Mouse (Mus musculus) forebrain, embryonic 14.5 days (tissue): Measurements from ENCODE around the gene Pum2. TPM values are rescaled to one million over a fixed set of nuclear protein-coding genes. Genes with fewer than 3 reads are reported as not detected.
"Not testable (repeated sequence)": the region's sequence is repeated elsewhere in the genome, so short reads cannot be mapped to it uniquely, and the experiment has no call there.

Experiments used
- ATAC-seq: fragments of 200-750 bp; cut with Nextera tagmentation; 2 replicates; pipeline ENCODE4 v1.8.0; 2017; ENCODE audit warnings: mild to moderate bottlenecking, moderate library complexity
- DNase-seq: peaks from one replicate; pipeline ENCODE4 v3.0.0-alpha.2; 2015; ENCODE audit warnings: low spot score
- H3K27ac ChIP-seq: fragments of 300-500 bp; sonication (generic); 2 replicates; pipeline ENCODE4 v1.5.1; 2014; ENCODE audit warnings: low read depth, mild to moderate bottlenecking, control low read depth, low read length, moderate library complexity
- H3K27me3 ChIP-seq: fragments of 300-500 bp; sonication (generic); replicated peaks from 2 replicates; pipeline ENCODE4 v1.6.1; 2014; ENCODE audit warnings: low read length, control low read depth, mixed read lengths; ENCODE audit not compliant: control insufficient read depth, insufficient read depth
- H3K36me3 ChIP-seq: fragments of 300-500 bp; sonication (generic); 2 replicates; pipeline ENCODE4 v1.6.1; 2014; ENCODE audit warnings: low read length, control low read depth; ENCODE audit not compliant: control insufficient read depth, insufficient read depth
- H3K4me1 ChIP-seq: fragments of 300-500 bp; sonication (generic); 2 replicates; pipeline ENCODE4 v1.6.1; 2014; ENCODE audit warnings: antibody characterized with exemption, low read length, control low read depth; ENCODE audit not compliant: control insufficient read depth, insufficient read depth
- H3K4me2 ChIP-seq: fragments of 300-500 bp; sonication (generic); 2 replicates; pipeline ENCODE4 v1.6.1; 2014; ENCODE audit warnings: mild to moderate bottlenecking, control low read depth, low read length
- H3K4me3 ChIP-seq: fragments of 300-500 bp; sonication (generic); 2 replicates; pipeline ENCODE4 v1.5.1; 2014; ENCODE audit warnings: low read depth, low read length, control low read depth
- H3K9ac ChIP-seq: fragments of 300-500 bp; sonication (generic); 2 replicates; pipeline ENCODE4 v1.6.1; 2014; ENCODE audit warnings: mild to moderate bottlenecking, low read length, control low read depth, moderate library complexity
- H3K9me3 ChIP-seq: fragments of 300-500 bp; sonication (generic); replicated peaks from 2 replicates; pipeline ENCODE4 v1.6.1; 2016; ENCODE audit warnings: low read length, control low read depth, mixed read lengths; ENCODE audit not compliant: control insufficient read depth
- WGBS: fragments of 180-500 bp; shearing (Covaris S2); extraction: QIAGEN DNeasy Blood & Tissue Kit; methylation state at CpG from one replicate; pipeline ENCODE4 v1.1.7; 2014; 5-methylcytosine and 5-hydroxymethylcytosine counted together
- polyA plus RNA-seq: library from polyadenylated mRNA; unstranded; fragments of >200 nt; fragmentation: Nextera tagmentation; extraction: Ambion mirVana; gene quantifications from 2 replicates; pipeline ENCODE4 v1.2.1, GENCODE M21; 2014

Gene Pum2
- polyA plus RNA-seq, 1 experiment from 2014 or later: 70.6 TPM

GRCm38 (mm10) chr12:8674891-8675341, 982 bp downstream of the Pum2 start:
- Histone ChIP-seq H3K36me3 (no peaks in the 10 kb centered on the region), H3K4me1 (peaks cover 23% of the 10 kb centered on the region), H3K9ac (peak overlapping the region; percentile 98), H3K27ac (peak overlapping the region; percentile 98), H3K4me2 (peak overlapping the region; percentile 67), H3K9me3 (no peaks in the 10 kb centered on the region), H3K4me3 (peak overlapping the region; percentile 91), H3K27me3 (no peaks in the 10 kb centered on the region)
- no peak for ATAC-seq
- 0% methylated on average over 20 of the region's 20 CpGs for WGBS
- DNase-seq: peak; percentile 22

- peak; percentile 37 for DNase-seq
- H3K4me2 ChIP-seq: peak overlapping the region; percentile 67
- no peaks in the 10 kb centered on the region for H3K27me3 ChIP-seq
- peaks cover 2% of the 10 kb centered on the region; the same call in 1 of the 2 replicates for H3K36me3 ChIP-seq
- peaks cover 23% of the 10 kb centered on the region for H3K4me1 ChIP-seq
- no peaks in the 10 kb centered on the region for H3K9me3 ChIP-seq
- H3K4me3 ChIP-seq: peak overlapping the region; percentile 91
- H3K27ac ChIP-seq: no peak overlapping the region
- ATAC-seq: no peak
- 0% methylated on average over 7 of the region's 7 CpGs for WGBS
- H3K9ac ChIP-seq: peak overlapping the region; percentile 98
Observed at GRCm38 (mm10) chr12:8675361-8675760, 1.4 kb downstream of the Pum2 start.

- Histone ChIP-seq H3K9me3 (no peaks in the 10 kb centered on the region), H3K4me1 (peaks cover 23% of the 10 kb centered on the region), H3K27ac (no peak overlapping the region), H3K27me3 (no peaks in the 10 kb centered on the region), H3K9ac (peak overlapping the region; percentile 35; the same call in 1 of the 2 replicates), H3K4me2 (peak overlapping the region; percentile 67), H3K4me3 (peak overlapping the region; percentile 91), H3K36me3 (peaks cover 4% of the 10 kb centered on the region; the same call in 1 of the 2 replicates)
- 63% methylated on average over 6 of the region's 6 CpGs for WGBS
- DNase-seq: no peak
- ATAC-seq: no peak
Observed at GRCm38 (mm10) chr12:8676341-8676740, 2.4 kb downstream of the Pum2 start.

GRCm38 (mm10) chr12:8677926-8678325, 4.0 kb downstream of the Pum2 start:
- H3K9ac ChIP-seq: no peak overlapping the region
- H3K4me1 ChIP-seq: peaks cover 23% of the 10 kb centered on the region
- ATAC-seq (no peak), DNase-seq (no peak)
- no peaks in the 10 kb centered on the region for H3K9me3 ChIP-seq
- no peaks in the 10 kb centered on the region for H3K27me3 ChIP-seq
- H3K4me3 ChIP-seq: no peak overlapping the region
- H3K36me3 ChIP-seq: peaks cover 7% of the 10 kb centered on the region; the same call in 1 of the 2 replicates
- H3K4me2 ChIP-seq: no peak overlapping the region
- no peak overlapping the region for H3K27ac ChIP-seq

- no peak for ATAC-seq
- H3K4me1 ChIP-seq: no peaks in the 10 kb centered on the region
Observed at GRCm38 (mm10) chr12:8684200-8684599, 10.3 kb downstream of the Pum2 start.

GRCm38 (mm10) chr12:8685036-8685435, 11.1 kb downstream of the Pum2 start:
- ATAC-seq (peak; percentile 15; the same call in 1 of the 2 replicates), DNase-seq (no peak)
- Histone ChIP-seq H3K4me3 (no peak overlapping the region), H3K9ac (no peak overlapping the region), H3K4me1 (no peaks in the 10 kb centered on the region), H3K36me3 (peaks cover 7% of the 10 kb centered on the region; the same call in 1 of the 2 replicates), H3K4me2 (no peak overlapping the region), H3K27me3 (no peaks in the 10 kb centered on the region), H3K9me3 (no peaks in the 10 kb centered on the region), H3K27ac (no peak overlapping the region)
- WGBS: 97% methylated on average over 3 of the region's 3 CpGs

More at GRCm38 (mm10) chr12:8684200-8684599, 10.3 kb downstream of the Pum2 start:
- H3K27me3 ChIP-seq: no peaks in the 10 kb centered on the region
- peaks cover 7% of the 10 kb centered on the region; the same call in 1 of the 2 replicates for H3K36me3 ChIP-seq
- 100% methylated on average over 1 of the region's 1 CpGs for WGBS
- no peak overlapping the region for H3K4me3 ChIP-seq
- no peak overlapping the region for H3K9ac ChIP-seq
- H3K4me2 ChIP-seq: no peak overlapping the region
- H3K27ac ChIP-seq: no peak overlapping the region
- H3K9me3 ChIP-seq: no peaks in the 10 kb centered on the region
- no peak for DNase-seq

- 90% methylated on average over 3 of the region's 3 CpGs for WGBS
- H3K4me3 ChIP-seq, H3K9me3 ChIP-seq, DNase-seq, H3K27me3 ChIP-seq, H3K4me2 ChIP-seq, H3K27ac ChIP-seq, ATAC-seq, H3K4me1 ChIP-seq, H3K9ac ChIP-seq, H3K36me3 ChIP-seq: not testable (repeated sequence)
Observed at GRCm38 (mm10) chr12:8689882-8690281, 15.9 kb downstream of the Pum2 start.

- H3K27ac ChIP-seq: no peak overlapping the region
- peak; percentile 62 for DNase-seq
- no peak; the same call in 1 of the 2 replicates for ATAC-seq
- H3K9ac ChIP-seq: no peak overlapping the region
- H3K4me3 ChIP-seq: no peak overlapping the region
- H3K9me3 ChIP-seq: no peaks in the 10 kb centered on the region
- H3K4me2 ChIP-seq: no peak overlapping the region
- 68% methylated on average over 2 of the region's 2 CpGs for WGBS
- H3K27me3 ChIP-seq: no peaks in the 10 kb centered on the region
- no peaks in the 10 kb centered on the region for H3K4me1 ChIP-seq
- H3K36me3 ChIP-seq: peaks cover 15% of the 10 kb centered on the region; the same call in 1 of the 2 replicates
Observed at GRCm38 (mm10) chr12:8698895-8699294, 25.0 kb downstream of the Pum2 start.

- 71% methylated on average over 1 of the region's 1 CpGs for WGBS
- peaks cover 31% of the 10 kb centered on the region for H3K36me3 ChIP-seq
- H3K4me2 ChIP-seq: no peak overlapping the region
- H3K9ac ChIP-seq: no peak overlapping the region
- no peaks in the 10 kb centered on the region for H3K4me1 ChIP-seq
- H3K27ac ChIP-seq: no peak overlapping the region
- H3K9me3 ChIP-seq: no peaks in the 10 kb centered on the region
- no peak overlapping the region for H3K4me3 ChIP-seq
- H3K27me3 ChIP-seq: no peaks in the 10 kb centered on the region
- no peak for ATAC-seq
- DNase-seq: no peak
Observed at GRCm38 (mm10) chr12:8703988-8704387, 30.1 kb downstream of the Pum2 start.
